Mouse (Mus musculus) G1E (cell line): ENCODE measurements around the gene Cgn.
"Not testable (repeated sequence)": the region's sequence is repeated elsewhere in the genome, so short reads cannot be mapped to it uniquely, and the experiment has no call there.

Source experiments
- CTCF ChIP-seq: IDR thresholded peaks from 2 replicates; pipeline ENCODE4 v1.5.1; 2012; ENCODE audit warnings: low read depth, low read length, inconsistent platforms, mixed read lengths
- TAL1 ChIP-seq: conservative IDR thresholded peaks from 2 replicates; pipeline ENCODE4 v1.6.1; 2012; ENCODE audit warnings: low read depth, low read length, inconsistent platforms, mixed read lengths

DNA sequence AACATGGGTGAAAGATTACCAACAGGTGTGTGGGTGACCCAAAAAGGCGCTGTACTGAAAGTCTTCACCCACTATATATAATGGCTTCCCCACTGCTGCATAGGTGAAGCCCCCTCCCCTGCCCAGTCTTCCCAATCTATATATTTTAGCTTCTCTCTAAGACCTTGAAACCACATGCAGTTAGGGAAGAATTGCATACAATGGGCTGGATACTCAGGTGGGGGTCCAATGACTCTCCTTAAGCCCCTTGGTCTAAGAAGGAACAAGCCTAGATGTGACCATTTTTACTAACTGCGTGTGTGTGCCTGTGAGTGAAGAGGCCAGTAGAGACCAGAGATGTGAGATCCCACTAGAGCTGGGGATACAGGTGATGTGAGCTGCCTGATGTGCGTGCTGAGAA is 72.9 kb downstream of the Cgn start:
- TF ChIP-seq CTCF, TAL1: not testable (repeated sequence)
